Mouse (Mus musculus) megakaryocyte, adult 5-6 weeks (primary cell): ENCODE measurements around the gene AI661453. TPM values are rescaled to one million over a fixed set of nuclear protein-coding genes. Genes with fewer than 3 reads are reported as not detected.
A peak's percentile ranks its signal among the peaks of the same experiment; 100 is the strongest.

Experiments used
- ATAC-seq: 2 replicates; pipeline ENCODE4 v1.8.0; 2016; ENCODE audit warnings: mild to moderate bottlenecking, inconsistent platforms; ENCODE audit not compliant: poor library complexity, severe bottlenecking
- total RNA-seq, 2 experiments: library from RNA; stranded (forward) in 1 of 2; stranded (reverse) in 1 of 2; fragments of 153-499, 151-499 nt in 1 of 2; fragments of 221-1000, 200-1000 nt in 1 of 2; gene quantifications; 2 replicates each; pipeline versions ENCODE4 v1.2.3 to v1.2.4; 2015 to 2017

Gene AI661453
- total RNA-seq, 2 experiments from 2014 or later: 0.38 TPM; not detected in 1

DNA sequence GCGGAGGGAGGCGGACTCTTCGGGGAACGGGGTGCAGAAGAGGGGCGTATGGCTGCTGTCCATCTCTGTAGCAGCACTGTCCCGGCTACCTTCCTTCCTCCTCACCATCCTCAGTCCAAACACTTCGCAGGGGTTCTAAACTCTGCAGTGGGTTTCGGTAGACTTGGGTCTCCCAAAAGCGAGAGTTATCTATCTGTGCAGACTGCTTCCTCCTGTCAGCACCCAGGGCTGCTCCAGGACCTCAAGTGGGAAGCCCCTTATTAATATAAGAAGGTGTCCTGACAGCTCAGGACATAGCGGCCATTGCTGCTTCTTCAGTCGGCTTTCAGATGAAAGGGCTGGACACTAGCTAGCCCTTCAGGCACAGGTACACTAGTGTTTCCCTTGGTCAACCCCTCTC, 28.6 kb downstream of the AI661453 start:
- no peak for ATAC-seq

- no peak for ATAC-seq
Observed at GRCm38 (mm10) chr17:47466284-47466683, 29.9 kb downstream of the AI661453 start.

DNA sequence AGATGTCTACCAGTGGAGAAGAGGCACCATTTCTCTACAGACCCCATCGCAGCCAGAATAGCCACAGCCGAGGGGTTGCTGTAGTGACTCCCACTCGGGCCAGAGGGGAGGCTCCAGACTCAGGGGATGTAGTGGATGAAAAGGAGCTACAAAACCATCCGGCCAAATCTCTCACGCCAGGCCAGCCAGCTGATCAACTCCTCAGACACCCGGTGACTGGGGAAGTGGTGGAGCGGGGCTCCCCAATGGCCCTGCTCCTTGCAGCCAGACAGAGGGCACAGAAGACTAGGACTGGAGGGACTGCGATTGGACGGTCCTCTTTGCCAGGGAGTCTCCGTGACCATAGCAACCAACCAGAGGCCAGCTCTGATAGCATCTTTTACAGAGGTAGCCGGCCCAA, 31.2 kb downstream of the AI661453 start:
- no peak for ATAC-seq

GRCm38 (mm10) chr17:47468063-47468462, 31.6 kb downstream of the AI661453 start:
- no peak for ATAC-seq

GRCm38 (mm10) chr17:47468466-47468865, 32.1 kb downstream of the AI661453 start:
- no peak for ATAC-seq

DNA sequence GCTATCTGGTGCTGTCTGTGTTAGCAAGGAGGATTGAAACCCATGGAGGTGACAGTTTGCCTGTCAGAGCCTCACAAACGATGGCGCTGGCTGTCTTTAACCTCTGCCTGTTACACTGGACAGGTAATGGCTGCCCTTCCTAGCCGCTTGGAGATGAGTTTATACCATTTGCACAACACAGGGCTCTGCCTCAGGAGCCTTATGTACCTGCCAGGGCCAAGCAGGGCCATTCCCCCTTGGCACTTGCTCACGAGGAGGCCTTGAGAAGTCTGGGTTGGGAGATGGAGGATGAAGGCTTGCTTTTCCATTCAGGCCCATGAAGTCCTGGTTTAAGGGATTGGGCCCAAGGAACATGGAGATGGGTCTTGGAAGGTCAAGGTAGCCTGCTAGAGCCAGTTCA, 33.2 kb downstream of the AI661453 start:
- ATAC-seq: no peak

GRCm38 (mm10) chr17:47470121-47470520, 33.7 kb downstream of the AI661453 start:
- ATAC-seq: no peak

GRCm38 (mm10) chr17:47470686-47471085, 34.3 kb downstream of the AI661453 start:
- no peak for ATAC-seq

DNA sequence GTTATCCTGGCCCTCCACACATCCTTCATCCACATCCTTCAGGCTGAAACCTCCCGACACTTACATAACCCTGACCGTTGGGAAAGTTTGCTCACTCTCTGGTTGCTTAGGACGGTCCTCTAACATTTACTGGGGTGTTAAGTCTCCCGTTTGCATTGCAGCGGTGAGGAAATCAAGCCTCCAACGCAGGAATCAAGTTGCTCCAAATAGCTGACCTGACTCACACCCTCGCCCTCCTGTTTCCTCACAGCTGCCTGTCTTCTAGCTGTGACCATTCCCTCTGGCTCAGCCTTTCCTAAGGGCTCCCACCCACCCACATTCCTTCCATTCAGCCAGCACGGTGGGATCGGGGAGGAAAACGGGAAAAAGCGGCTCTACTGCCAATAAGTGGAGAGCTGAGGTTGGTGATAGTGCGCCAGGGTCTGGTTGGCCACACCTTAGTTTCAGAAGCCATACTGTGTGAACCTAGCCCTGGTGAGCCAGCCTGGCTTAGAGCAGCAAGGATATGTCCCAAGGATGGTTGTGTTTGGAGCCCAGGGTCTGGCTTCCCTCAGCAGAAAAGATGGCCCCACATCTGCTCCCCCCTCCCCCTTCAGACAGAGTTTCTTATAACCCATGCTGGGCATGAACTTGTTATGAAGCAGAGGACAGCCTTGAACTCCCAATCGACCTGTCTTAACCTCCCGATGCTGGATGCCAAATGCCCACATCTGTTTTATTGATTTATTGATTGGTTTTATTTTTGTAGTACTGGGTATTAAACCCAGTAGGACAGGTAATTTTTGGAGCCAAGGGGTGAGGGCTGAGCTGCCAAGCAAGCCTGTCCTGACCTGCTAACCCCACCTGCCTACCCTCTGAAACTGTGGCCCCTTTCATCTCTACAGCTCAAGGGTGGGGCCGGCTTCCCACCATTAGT, 36.3 kb downstream of the AI661453 start:
- no peak for ATAC-seq

DNA sequence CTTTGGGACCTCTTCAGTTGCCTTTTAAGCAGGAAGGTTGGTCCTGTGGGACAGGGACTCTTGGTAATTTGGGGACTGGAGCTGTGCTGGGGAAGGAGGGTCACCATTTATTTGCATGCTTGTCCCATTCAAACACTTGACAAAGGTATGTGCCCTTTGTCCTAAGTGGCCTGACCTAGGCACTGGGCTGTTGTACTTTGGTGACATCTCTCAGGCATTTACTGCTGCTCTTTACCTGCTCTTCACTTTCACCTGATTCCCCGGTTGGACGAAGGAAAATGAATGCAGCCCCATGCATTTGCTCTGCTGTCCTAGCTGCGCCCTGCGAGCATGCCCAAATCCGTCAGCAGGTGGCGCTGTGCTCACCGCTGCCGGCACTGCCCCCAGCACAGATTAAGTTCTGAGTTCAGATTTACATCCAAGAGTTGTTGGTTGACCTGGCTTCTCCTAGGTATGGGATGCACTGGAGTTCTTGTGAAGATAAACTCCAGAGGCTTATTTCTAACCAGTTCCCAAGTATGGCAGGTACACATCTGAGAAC, 37.1 kb downstream of the AI661453 start:
- ATAC-seq: peak; percentile 86

DNA sequence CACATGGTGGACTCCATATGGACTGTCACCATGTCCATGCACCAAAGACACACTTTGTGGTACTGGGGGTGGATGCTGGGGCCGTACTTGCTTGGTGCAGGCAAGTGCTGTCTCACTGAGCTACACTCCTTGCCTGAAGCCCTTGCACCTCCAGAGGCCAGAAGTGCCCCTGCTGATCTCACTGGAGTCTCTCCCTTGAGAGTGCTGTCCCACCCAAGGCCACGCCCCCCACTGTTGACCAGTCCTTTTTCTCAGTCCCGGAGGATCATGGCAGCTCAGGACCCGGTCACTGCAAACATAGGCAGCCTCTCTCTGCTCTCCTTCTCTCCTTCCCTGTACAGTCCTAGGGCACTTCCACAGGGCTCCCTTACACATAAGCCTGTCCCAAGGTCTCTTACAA, 37.8 kb downstream of the AI661453 start:
- ATAC-seq: no peak

DNA sequence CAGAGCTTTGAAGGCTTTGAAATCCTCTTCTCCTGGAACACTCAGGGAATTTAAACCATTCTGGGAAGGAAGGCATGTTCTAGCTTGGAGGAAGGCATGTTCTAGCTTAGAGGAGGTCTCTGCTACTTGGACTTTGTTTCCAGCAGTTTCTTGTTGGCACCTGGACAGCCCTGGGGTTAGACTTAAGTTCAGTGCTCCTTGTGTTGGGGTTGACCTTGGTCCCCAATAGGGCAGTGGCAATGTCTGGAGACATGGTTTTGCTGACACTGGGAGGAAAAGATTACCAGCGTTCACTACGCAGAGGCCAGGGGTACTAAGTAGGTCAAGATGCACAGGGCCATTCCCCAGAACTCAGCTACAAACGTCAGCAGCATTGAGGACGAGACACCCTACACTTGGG, 38.8 kb downstream of the AI661453 start:
- no peak for ATAC-seq

DNA sequence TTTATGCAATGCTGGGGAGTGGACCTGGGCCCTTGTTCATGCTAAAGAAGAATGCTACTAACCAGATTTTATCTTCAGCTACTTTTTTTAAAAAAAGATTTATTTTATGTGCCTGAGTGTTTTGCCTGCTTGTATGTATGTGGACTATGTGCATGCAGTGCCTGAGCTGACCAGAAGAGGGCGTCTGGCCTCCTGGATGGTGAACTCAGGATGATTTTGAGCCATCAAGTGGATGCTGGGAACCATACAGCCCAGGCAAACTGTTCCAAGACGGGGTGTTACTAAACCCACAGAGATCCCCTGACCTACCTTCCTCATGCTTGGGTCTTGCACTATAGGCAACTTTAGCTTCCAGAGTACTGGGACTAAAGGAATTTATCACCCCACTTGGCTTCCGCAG, 39.3 kb downstream of the AI661453 start:
- ATAC-seq: no peak

GRCm38 (mm10) chr17:47479887-47480286, 43.5 kb downstream of the AI661453 start:
- no peak for ATAC-seq

DNA sequence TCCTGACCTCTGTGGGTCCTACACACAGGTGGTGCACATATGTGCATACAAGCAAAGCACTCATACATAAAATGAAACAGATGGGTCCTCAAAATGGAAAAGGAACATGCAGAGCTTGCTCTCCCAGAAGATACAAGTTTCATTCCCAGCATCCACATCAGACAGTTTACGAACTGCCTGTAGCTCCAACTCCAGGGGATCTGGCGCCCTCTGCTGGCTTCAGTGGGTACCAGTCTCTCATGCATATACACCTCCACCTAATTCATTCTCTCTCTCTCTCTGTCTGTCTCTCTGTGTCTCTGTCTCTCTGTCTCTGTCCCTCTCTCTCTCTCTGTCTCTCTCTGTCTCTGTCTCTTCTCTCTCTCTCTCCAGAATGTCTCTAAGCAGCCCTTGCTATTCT, 46.0 kb downstream of the AI661453 start:
- ATAC-seq: peak; percentile 66; the same call in 1 of the 2 replicates

- ATAC-seq: no peak
Observed at GRCm38 (mm10) chr17:47484241-47484921, 48.0 kb downstream of the AI661453 start.

GRCm38 (mm10) chr17:47484993-47485392, 48.6 kb downstream of the AI661453 start:
- no peak for ATAC-seq

GRCm38 (mm10) chr17:47485791-47486190, 49.4 kb downstream of the AI661453 start:
- ATAC-seq: no peak

DNA sequence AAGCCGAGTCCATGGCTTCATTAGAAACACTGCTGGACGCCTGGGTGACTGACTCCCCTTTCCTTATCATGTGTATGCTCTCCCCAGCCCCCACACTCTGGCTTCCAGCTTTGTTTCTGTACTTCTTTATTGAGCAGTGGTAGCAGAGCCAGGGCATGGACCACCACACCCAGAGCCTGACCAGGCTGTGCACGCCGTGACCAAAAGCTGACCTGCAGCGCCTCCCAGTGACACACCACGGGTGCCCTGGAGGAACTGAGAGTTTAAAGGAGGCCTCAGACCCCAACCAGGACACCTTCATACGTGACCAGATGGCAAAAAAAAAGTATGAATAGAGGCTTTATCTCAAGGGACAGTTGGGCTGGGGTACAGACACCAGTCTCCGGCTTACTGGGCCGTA, 54.4 kb downstream of the AI661453 start:
- ATAC-seq: no peak

- no peak for ATAC-seq
Observed at GRCm38 (mm10) chr17:47492731-47493130, 56.3 kb downstream of the AI661453 start.

GRCm38 (mm10) chr17:47493653-47494052, 57.2 kb downstream of the AI661453 start:
- ATAC-seq: no peak

DNA sequence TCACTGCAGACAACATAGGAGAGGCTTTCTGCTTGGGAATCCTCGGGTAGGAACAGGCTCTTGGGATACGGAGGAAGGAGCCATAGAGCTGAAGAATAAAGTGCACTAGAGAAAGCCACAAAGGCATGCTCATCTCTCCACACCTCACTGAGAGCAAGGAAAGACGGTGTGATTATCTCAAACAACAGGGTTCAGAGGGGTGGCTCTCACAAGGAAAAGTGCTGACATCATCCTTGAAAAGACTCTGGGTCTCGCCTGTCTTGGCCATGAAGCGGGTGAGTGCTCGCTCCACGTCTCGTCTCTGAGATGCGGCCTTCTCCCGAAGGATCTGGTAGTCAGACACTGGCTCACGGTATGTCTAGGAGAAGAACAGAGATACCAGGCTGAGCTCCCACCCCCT, 57.7 kb downstream of the AI661453 start:
- no peak for ATAC-seq
